Mouse (Mus musculus): ENCODE data around the gene Dnajc4.

Gene Dnajc4

GRCm38 (mm10) chr19:6975537-6976521 is 16.5 kb downstream of the Dnajc4 start, which contains the start of gene Plcb3:
Gene Plcb3, minus strand, starts transcription at chr19:6976470.
- DNase-seq (ENCODE audit: low read depth in 2 of 2, low spot score in 2 of 2) = peak; percentile 54 to 55

DNA sequence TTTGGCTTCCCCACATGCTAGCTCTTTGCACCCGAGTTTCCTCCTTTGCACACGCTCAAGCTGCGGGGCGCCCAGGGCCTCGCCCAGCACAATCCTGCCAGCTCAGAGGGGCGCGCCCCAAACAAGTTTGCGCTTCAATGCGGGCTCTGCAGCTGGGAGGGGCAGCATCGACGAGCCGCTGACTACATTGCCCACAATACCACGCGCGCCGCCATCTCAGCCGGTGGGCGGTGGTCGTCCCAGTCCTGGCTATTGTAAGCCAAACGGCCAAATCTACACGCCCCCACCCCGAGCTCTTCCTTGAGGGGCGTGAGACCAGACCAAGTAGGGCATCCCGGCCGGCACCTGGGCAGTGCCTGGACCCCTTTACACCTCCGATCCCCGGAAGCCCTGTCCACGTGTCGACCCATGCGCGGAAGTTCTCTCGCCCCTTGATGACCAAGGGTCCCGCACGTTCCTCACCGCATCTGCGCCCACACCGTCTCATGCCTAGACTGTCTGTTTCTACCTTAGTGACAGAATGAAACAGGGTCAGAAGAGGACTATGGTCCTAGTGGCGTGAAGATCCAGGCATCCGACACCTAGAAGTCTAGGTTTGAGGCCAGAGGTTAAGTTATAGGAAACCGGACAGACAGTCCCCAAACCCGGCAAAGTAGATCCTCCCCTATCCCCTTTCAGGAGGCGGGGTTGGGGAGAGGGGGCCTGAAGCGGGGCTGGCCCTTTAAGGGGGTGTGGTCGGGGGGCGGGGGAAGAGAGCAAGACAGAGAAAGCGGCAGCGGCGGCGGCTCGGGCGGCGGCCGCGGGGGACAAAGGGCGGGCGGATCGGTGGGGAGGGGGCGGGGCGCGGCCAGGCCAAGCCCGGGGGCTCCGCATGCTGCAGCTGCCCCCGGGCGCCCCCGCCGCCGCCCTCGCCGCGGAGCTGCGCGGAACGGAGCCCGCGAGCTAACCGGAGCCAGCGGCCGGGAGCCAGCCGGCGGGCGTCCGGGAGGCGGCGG is 17.9 kb downstream of the Dnajc4 start, which contains the start of gene Ppp1r14b:
Gene Ppp1r14b (plus strand): TSS at position 758 of the 995 bp plus-strand sequence.
- peak; percentile 62 to 73 for DNase-seq (ENCODE audit: low read depth in 2 of 2, low spot score in 2 of 2)

- DNase-seq (ENCODE audit: low read depth in 2 of 2, low spot score in 2 of 2) = no peak
Measured at GRCm38 (mm10) chr19:6973581-6974190, 18.7 kb downstream of the Dnajc4 start.

DNA sequence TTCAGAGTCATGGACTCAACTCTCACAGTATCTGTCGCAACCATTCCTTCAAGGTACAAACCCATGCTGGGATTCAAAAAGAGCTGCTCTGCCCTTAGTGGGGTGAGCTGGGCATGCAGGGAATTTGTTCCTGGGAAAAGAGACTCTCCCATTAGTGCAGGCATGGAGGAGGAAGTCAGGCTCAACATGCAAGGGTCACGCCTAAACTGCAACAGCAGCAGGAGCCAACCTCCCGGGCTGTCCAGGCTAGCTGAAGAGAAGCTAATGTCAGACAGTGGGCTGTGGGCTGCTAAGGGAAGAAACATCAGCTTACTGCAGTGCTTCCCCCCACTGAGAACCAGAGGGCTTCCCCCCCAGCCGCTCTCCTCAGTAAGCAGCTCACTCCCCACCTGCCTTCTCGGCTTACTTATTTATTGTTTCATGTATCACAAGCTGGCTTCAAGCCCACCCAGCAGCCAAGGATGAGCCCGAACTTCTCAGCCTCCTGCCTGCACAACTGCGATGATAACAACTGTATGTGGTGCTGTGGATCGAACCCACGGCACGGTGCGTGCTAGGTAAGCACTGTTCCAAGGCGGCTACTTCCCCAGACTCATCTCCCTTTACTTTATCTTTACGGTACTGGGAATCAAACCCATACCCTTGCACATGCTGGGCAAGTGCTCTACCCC is 20.0 kb downstream of the Dnajc4 start:
- no peak for DNase-seq (ENCODE audit: low read depth in 2 of 2, low spot score in 2 of 2)

- DNase-seq (ENCODE audit: low read depth in 2 of 2, low spot score in 2 of 2) = no peak
Measured at GRCm38 (mm10) chr19:6971644-6972043, 20.7 kb downstream of the Dnajc4 start.

GRCm38 (mm10) chr19:6970460-6971085 is 21.8 kb downstream of the Dnajc4 start:
- DNase-seq (ENCODE audit: low read depth in 2 of 2, low spot score in 2 of 2) = no peak

DNA sequence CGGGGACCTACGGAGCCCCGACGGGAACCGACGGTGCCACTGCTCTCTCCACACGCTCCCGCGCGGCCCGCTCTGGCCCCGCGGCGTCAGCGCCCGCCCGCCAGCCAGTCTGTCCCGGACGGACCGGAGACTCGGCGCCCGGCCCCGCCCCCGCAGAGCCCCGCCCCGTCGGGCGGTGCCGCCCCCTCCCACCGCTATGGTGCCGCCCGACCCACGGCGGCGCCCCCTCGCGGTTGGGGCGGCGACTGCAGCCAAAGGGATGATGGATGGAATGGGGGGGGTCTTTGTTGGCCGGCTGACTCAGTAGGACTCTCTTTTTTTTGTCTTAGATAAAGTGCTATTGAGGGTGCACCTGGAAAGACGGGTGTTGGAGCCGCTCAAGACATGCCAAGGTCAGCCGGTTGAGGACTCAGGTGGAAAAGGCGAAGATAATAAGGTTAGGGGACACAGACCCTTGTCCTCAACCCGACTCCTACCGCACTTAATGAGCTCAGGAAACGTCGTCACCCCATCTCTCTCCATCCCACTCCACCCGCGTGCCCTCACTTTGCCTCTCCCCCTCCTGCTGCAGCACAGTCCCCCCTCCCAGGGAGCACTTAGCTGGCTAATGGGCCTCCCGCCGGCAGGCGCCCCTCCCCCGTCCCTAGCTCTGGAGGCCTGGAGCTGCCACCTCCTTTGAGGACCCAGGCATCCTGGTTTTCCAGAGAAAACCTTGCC is 22.5 kb downstream of the Dnajc4 start:
- DNase-seq (ENCODE audit: low read depth in 2 of 2, low spot score in 2 of 2) = peak; percentile 55 to 61

- no peak for DNase-seq (ENCODE audit: low read depth in 2 of 2, low spot score in 2 of 2)
Measured at GRCm38 (mm10) chr19:6969291-6969664, 23.1 kb downstream of the Dnajc4 start.

DNA sequence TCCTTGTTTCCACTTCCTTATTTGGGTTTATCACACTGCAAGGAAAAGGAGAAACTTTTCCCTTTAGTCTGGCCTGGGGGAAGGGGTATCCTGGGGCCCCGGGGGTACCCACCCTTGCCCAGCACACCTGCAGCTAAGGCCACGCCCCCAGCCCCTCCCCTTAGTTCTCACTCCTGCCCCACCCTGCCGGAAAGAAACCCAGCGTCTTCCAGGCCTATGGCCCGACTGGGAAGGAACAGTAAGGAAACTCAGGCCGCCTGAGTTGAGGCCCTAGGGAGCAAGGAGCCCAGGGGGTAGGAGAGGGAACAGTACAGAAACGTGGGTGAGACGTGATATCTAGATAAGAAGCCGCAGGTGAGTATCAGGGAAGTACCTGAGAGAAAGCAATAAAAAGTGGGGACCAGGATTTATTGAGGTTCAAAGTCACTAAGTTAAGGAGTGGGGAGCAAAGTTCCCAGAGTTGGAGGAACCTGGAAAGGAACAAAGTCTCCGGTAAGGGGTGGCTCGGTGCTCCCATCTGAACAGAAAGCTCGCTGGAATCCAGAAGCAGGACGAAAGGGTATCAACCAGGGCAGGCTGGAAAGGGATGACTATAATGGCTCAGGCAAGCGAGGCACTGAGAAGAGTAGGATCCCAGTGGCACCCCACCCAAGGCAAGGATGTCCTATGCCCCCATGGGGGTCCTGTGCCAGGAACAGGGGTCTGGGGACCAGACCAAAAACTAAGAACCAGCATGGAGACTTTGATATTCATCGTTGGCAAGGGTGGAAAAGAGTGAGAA is 23.7 kb downstream of the Dnajc4 start:
- no peak for DNase-seq (ENCODE audit: low read depth in 2 of 2, low spot score in 2 of 2)

DNA sequence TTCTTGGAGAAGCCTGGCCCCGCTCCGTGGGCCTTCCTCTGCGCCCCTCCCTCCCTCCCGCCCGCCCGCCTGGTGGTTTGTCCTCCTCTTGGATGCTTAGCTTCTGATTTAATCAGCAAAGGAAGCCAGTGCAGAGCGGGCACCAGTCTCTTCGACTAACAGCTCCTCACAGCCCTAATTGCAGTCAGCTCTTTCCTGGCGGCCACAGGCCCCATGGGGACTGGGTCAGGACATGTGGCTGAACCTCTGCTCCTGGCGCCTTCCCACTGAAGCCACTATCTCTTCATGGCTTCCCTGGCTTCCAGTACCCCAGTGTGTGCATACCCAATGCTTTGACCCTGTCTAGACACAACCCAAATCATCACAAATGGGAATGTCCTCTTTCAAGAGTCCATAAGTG is 35.9 kb downstream of the Dnajc4 start:
- DNase-seq (ENCODE audit: low read depth in 2 of 2, low spot score in 2 of 2) = no peak

GRCm38 (mm10) chr19:6955424-6955823 is 36.9 kb downstream of the Dnajc4 start:
- no peak for DNase-seq (ENCODE audit: low read depth in 2 of 2, low spot score in 2 of 2)

DNA sequence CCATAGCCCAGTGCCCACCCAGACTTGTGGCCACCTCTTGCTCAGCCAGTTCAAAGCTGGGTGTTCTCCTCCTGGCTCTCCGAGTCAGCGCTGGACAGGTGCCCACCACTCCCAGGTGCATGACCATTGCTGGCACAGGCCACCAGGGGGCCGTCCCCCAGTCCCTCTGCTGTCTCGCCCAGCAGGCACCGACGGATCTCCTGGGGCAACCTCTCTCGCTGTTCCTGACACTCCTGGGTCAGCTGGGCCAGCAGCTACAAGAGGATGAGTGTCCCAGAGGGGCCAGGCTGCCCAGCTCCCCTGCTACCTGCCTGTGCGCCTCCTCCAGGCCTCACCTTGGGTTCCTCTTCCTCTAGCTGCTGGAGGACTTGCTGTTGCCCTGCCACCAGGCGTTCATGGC is 38.3 kb downstream of the Dnajc4 start:
- no peak for DNase-seq (ENCODE audit: low read depth in 2 of 2, low spot score in 2 of 2)

DNA sequence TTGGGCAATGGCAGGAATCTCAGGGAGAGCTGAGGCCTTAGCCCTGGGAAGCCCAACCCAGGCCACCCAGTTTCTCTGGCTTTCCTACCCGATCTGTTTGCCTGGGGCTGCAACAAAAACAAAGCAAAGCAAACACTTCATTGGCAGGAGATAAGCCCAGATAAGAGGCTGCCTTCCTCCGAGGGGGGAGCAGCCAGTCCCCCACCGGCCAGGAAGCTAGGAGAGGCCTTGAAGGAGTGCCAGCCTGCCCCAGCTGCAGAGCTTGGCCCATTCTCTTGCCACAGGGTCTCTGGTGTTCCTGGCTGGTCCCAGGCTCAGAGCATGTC is 39.7 kb downstream of the Dnajc4 start:
- DNase-seq (ENCODE audit: low read depth in 2 of 2, low spot score in 2 of 2) = no peak

DNA sequence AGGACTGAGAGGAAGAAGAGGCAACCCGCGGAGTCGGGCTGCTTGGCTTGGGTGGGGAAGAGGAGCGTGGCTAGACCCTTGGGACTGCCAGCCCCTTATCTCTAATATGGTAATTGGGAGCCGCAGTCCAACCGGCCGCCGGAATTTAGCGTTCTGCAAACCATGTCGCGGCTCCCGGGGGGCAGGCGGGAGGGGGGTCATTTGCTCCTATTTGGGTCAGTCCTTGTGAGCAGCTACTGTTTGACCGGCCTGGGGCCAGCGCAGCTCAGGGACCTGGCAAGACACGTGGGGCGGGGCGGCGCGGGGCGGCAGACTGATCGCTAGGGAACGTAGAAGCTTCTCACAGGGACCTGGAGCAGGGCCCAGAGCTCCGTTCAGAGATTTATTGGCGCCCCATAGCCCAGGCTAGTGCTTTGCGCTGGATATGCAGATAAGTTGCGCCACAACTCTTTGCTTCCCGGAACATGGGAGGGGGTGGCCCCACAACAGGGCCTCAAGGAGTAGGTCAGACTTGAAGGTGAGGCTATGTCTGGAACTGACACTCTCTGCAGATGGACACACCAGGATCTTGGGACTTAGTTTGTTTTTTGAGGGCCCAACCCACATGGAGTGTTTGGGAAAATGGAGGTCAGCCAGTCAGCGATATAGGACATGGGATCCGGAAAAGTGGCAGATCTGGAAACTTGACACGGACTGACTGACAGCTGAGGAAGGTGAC is 40.2 kb downstream of the Dnajc4 start:
- peak in 1 of 2 experiments; percentile 21 for DNase-seq (ENCODE audit: low read depth in 2 of 2, low spot score in 2 of 2)

DNA sequence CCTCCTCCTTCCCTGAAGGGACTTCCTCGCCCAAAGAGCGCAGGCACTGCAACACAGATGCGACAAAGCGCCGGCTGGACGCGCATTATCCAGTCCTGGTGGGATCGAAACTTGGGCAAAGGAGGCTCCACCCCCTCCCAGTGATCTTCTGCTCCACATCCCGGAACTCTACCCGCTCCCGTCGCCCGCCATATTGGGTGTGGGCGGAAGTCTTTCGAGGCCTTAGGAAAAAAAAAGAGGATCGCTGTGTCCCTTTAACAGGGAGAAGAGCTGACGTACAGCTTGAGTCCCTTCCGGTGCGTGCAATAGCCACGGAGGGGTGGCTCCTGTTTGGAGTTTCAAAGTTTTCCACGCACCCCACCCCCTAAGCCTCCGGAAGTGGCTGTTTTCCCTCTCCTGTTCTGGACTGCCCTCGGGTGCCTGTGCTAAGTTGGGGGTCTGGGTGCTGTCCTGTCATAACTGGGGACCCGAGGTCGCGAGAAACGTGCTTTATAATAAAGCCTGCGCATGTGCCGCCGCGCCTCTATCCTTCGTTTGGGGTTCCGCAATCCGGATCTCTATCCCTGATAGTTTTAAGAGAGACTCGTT is 40.9 kb downstream of the Dnajc4 start:
- peak; percentile 52 to 62 for DNase-seq (ENCODE audit: low read depth in 2 of 2, low spot score in 2 of 2)

- DNase-seq (ENCODE audit: low read depth in 2 of 2, low spot score in 2 of 2) = peak in 1 of 2 experiments; percentile 23
Measured at GRCm38 (mm10) chr19:6950613-6951153, 41.7 kb downstream of the Dnajc4 start.

- DNase-seq (ENCODE audit: low read depth in 2 of 2, low spot score in 2 of 2) = no peak
Measured at GRCm38 (mm10) chr19:6949951-6950350, 42.4 kb downstream of the Dnajc4 start.

Measured in CD8-positive naive resting alpha-beta T cell, adult 2 months (primary cell).